Mouse (Mus musculus): ENCODE results near the gene Depdc5.
"Not testable (repeated sequence)": the region's sequence is repeated elsewhere in the genome, so short reads cannot be mapped to it uniquely, and the experiment has no call there.

Depdc5 gene

DNA sequence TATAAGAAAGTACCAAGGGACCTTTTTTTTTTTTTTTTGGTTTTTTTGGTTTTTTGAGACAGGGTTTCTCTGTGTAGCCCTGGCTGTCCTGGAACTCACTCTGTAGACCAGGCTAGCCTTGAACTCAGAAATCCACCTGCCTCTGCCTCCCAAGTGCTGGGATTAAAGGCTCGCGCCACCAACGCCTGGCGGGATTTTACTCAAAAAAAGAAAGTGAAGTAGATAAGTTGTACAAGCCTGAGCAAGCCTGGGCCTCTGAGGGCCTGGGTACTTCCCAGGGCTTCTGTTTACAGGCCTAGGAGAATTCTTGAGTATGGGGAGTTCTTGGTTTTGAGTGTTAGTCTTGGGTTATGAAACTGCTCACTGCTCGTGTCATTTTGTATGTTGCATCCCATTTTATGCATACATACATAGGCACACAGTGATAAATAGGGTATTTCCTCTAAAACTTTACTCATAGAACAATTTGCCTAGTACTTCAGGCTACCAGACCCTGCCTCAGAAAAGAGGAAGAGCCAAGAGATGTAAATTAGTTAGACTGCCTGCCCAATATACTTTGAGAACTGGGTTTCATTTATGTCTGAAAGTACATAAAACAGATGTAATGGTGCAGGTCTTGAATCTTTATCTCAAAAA, 6.0 kb downstream of the Depdc5 start:
- in situ Hi-C loops (cut with MboI; ENCODE audit: low pct_unique_long_range_greater_than_20kb in 1 of 2, low sequenced_read_pairs in 2 of 2, unreplicated experiment in 1 of 2), result no loop called here

DNA sequence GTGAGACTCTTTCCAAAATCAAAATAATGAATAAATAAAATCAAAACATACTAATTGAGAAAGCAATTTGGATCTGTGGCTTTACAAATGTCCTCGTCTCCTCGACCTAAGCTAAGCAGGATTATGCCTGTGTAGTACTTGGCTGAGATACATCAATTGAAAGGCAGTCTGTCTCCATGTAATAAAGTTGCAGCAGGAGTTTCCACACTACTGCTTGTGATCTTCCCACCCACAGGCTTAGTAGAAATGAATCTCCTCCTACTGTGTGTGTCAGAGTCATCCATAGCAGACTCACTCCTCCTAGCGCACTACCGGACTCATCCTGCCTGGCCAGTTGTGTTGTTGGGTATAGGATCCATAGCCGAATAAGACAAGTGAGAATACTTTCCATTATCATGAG, 8.8 kb downstream of the Depdc5 start:
- in situ Hi-C loops (cut with MboI; ENCODE audit: low pct_unique_long_range_greater_than_20kb in 1 of 2, low sequenced_read_pairs in 2 of 2, unreplicated experiment in 1 of 2), result no loop called here

DNA sequence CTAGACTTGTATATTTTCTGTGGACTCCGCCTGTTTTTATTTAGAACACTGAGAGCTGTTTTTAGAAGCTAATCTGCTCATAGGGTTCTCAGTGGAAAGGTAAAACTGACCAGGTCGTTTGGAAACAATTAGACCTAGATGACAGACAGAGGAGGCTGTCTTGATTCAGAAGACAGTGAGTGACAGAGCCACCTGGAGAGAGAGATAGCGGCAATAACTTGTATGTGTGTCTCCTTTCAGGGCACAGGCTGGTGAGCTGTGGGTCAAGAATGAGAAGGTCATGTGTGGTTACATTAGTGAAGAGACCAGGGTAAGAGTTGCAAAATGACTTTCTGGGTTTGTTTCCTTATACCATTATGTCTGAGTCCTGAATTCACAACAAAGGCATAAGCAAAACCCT, 23.2 kb downstream of the Depdc5 start:
- in situ Hi-C loops (cut with MboI; ENCODE audit: low pct_unique_long_range_greater_than_20kb in 1 of 2, low sequenced_read_pairs in 2 of 2, unreplicated experiment in 1 of 2), result no loop called here

DNA sequence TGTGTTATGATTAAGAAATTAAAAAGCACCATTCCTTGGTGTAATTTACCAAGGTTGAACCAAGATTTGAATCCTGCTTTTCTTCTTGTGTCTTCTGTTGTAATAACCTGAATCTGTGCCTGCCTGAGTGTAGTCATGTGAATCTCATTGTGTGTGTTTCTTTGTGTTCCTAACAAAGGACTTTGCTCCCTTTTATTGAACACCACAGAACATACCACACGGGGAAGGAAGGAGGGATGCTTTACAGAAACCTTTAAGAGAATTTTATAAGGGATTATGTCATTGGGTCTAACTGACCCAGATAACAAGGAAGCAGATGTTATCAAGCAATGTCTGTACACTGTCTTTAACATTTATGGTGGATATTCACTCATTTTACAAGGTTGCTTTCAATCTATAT, 44.0 kb downstream of the Depdc5 start:
- in situ Hi-C loops (cut with MboI; ENCODE audit: low pct_unique_long_range_greater_than_20kb in 1 of 2, low sequenced_read_pairs in 2 of 2, unreplicated experiment in 1 of 2), result no loop called here

DNA sequence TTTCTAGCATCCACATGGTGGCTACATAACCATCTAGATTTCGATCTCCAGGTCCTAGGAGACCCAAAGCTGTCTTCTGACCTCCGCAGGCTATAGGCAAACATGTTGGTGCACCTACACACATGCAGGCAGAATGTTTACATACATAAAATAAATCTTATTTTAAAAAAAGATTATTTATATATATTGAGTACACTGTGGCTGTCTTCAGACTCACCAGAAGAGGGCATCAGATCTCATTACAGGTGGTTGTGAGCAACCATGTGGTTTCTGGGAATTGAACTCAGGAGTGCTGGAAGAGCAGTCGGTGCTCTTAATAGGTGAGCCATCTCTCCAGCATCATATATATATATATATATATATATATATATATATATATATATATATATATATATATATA, 50.6 kb downstream of the Depdc5 start:
- in situ Hi-C loops (cut with MboI; ENCODE audit: low pct_unique_long_range_greater_than_20kb in 1 of 2, low sequenced_read_pairs in 2 of 2, unreplicated experiment in 1 of 2), result no loop called here

DNA sequence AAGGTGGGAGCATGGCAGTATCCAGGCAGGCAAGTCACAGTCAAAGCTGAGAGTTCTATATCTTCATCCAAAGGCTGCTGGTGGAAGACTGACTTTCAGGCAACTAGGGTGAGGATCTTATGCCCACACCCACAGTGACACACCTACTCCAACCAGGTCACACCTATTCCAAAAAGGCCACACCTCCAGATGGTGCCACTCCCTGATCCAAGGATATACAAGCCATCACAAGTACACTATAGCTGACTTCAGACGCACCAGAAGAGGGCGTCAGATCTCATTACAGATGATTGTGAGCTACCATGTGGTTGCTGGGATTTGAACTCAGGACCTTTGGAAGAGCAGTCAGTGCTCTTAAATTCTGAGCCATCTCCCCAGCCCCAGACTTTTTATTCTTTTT, 55.8 kb downstream of the Depdc5 start:
- in situ Hi-C loops (cut with MboI; ENCODE audit: low pct_unique_long_range_greater_than_20kb in 1 of 2, low sequenced_read_pairs in 2 of 2, unreplicated experiment in 1 of 2), result not testable (repeated sequence)

DNA sequence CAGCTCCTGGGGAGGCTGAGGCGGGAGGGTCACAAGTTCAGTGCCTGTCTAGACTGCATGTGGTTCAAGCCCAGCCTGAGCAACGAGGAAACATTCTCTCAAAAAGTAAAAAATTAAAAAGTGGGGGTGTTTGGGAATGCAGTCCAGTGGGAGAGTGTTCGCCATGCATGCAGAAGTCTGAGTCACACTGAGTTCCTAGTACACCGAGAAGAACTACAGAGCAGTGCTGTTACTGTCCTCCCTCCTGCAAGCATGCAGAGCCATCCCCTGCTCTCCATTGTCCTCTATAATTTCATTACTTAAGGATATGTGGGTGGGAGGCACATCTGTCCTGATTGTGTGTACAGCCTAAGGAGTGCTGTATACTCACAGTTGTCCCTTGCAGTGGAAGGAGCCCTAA, 59.4 kb downstream of the Depdc5 start:
- in situ Hi-C loops (cut with MboI; ENCODE audit: low pct_unique_long_range_greater_than_20kb in 1 of 2, low sequenced_read_pairs in 2 of 2, unreplicated experiment in 1 of 2), result loop anchor here in 1 of 2 experiments (10.0 kb wide), 1 partner anchor 112 kb away; no protein-coding TSS in a partner anchor

DNA sequence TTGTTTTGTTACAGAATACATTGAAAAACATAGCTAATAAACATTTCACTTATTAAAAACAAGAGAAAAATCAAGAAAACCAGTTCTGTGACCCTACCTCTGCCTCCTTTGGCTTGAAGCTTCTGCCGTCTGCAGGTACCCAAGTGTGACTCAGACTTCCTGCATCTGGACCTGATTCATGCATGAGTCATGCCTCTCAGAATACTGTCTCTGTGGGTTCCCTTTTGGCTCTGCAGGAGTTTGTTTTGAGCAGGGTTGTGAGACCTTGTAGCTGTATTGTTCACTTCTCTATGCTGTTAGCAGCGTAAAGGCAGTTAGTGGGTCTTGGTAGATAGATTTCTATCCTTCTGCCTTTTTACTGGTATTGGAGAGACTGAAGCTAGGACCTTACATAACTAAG, 67.3 kb downstream of the Depdc5 start:
- in situ Hi-C loops (cut with MboI; ENCODE audit: low pct_unique_long_range_greater_than_20kb in 1 of 2, low sequenced_read_pairs in 2 of 2, unreplicated experiment in 1 of 2), result no loop called here

DNA sequence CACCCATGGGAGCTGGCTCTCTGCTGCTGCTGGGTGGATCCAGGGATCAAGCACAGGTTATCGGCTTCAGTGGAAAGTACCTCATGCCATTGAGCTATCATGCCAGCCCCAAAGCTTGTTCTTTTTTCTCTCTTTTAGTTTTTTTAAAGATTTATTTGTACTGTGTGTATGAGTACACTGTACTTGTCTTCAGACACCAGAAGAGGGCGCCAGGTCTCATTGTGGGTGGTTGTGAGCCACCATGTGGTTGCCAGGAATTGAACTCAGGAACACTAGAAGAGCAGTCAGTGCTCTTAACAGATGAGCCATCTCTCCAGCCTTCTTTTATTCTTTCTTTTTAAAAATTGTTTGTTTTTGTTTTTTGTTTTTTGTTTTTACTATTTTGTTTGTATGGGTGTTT, 71.2 kb downstream of the Depdc5 start:
- in situ Hi-C loops (cut with MboI; ENCODE audit: low pct_unique_long_range_greater_than_20kb in 1 of 2, low sequenced_read_pairs in 2 of 2, unreplicated experiment in 1 of 2), result no loop called here

DNA sequence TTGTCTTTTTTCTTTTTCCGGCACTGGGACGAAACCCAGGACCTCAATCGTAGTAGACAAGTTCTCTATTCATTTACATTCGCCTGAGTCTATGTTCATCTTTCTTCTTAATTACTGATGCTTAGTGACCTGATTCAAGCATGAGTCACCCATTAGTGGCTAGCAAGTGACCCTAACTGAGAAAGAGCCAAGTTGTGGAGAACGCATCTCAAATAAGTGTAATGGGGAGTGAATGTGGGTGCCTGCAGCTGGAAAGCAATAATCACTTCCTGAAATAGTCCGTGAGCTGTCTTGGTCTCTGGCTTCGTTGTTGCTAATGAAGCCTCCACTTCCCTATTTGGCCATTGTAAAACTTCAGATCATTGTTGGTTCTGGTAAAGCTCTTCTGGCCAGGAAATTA, 77.1 kb downstream of the Depdc5 start:
- in situ Hi-C loops (cut with MboI; ENCODE audit: low pct_unique_long_range_greater_than_20kb in 1 of 2, low sequenced_read_pairs in 2 of 2, unreplicated experiment in 1 of 2), result no loop called here

DNA sequence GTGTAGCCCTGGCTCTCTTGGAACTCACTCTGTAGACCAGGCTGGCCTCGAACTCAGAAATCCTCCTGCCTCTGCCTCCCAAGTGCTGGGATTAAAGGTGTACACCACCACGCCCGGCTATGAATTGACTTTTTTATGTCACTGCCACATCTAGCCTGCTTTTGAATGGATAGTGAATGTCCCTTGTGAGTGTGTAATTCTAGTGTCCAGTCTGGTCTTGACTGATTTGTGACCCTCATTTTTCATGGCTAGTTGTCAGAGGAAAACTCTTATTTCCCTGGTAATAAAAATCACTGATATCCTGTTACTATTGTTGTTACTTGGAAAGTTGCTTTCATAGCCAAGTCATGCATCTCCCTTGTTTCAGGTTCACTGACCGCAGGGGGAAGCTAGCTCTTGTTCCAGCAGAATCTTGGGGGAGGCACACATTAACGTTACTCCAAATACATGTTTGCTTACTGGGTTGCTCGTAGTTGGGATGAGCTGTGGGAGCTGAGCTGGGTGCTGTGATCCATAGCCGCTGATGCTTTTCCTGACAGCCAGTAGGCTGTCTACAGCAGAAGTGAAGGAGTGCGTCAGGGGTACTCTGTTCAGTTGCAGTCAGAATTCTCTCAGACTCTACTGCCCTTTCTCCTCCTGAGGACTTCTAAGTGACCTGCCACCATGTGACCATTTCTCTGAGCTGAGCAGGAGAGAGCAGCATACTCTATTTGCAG, 77.9 kb downstream of the Depdc5 start:
- in situ Hi-C loops (cut with MboI; ENCODE audit: low pct_unique_long_range_greater_than_20kb in 1 of 2, low sequenced_read_pairs in 2 of 2, unreplicated experiment in 1 of 2), result no loop called here

DNA sequence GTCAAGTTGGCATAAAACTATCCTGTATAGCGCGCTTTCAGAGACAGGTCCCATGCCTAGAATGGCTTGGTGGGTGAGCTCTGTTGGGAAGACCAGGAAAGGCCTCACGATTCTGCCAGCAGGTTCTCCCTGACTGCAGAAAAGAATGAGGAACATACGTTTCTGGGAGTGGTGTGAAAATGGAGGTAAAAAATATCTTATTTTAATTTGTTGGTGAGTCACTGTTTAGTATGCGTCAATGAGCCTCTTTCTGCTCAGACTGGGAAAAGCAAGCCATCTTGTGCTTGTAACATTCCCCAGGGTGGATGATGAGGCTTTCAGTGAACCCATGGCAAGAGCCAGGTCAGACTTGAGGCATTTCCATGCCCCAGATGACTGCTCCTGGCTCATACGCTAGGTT, 86.6 kb downstream of the Depdc5 start:
- in situ Hi-C loops (cut with MboI; ENCODE audit: low pct_unique_long_range_greater_than_20kb in 1 of 2, low sequenced_read_pairs in 2 of 2, unreplicated experiment in 1 of 2), result no loop called here

DNA sequence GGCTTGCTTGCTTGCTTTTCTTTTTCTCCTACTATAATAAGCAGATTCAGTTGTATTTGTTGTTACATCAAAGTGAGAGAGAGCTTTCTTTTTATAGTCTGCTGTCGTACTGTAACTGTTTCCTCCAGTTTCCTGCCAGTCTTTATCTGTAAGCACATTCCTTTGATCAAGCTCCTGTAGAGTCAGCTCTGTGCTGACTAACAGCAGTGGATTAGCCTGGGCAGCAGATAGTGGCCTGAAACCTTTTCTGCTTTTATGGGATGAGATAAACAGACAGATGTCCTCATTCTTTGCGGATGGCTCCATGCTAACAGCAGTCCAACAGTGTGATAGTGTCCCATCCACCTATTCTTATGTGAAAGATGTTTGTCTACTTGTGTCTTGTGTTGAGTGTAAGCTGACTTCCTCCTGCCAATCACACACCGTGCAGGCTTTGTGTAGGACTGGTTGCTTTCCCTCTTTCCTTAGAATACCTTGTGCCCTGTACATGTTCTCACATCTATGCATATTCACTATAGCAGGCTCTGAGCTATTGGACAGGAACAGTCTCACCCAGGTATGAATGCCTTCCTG, 87.3 kb downstream of the Depdc5 start:
- in situ Hi-C loops (cut with MboI; ENCODE audit: low pct_unique_long_range_greater_than_20kb in 1 of 2, low sequenced_read_pairs in 2 of 2, unreplicated experiment in 1 of 2), result no loop called here

DNA sequence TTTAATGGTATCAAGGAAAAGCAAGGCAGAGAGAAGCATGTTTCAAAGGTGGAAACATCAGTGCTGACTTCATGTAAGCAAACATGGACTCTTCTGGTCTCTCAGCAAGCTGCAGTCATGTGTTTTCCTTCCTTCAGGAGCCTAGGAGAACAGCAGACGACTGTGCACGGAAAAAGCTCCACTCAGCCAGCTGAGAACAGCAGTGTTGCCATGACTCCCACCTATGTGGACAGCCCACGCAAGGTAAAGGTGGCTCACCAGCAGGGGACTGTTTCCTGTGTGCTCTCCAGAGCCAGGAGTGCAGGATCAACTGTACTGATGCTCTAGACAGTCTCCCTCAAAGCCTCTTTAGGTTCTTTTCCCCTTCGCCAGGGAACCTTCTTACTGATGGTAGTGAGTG, 92.2 kb downstream of the Depdc5 start:
- in situ Hi-C loops (cut with MboI; ENCODE audit: low pct_unique_long_range_greater_than_20kb in 1 of 2, low sequenced_read_pairs in 2 of 2, unreplicated experiment in 1 of 2), result no loop called here

DNA sequence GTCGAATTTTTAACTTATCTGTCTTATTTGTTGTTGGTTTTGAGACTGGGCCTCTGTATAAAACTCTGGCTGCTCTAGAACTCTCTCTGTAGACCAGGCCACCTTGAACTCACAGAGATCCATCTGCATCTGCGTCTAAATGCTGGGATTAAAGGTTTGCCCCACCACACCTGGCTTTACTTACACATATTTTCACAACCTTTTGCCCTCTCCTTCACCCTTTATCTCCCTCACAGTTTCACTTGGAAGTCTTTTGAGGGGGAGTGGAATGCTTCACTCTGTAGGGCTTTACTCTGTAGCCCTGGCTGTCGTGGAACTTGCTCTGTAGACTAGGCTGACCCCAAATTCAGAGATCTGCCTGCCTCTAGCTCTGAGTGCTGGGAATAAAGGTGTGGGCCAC, 98.1 kb downstream of the Depdc5 start:
- in situ Hi-C loops (cut with MboI; ENCODE audit: low pct_unique_long_range_greater_than_20kb in 1 of 2, low sequenced_read_pairs in 2 of 2, unreplicated experiment in 1 of 2), result no loop called here

DNA sequence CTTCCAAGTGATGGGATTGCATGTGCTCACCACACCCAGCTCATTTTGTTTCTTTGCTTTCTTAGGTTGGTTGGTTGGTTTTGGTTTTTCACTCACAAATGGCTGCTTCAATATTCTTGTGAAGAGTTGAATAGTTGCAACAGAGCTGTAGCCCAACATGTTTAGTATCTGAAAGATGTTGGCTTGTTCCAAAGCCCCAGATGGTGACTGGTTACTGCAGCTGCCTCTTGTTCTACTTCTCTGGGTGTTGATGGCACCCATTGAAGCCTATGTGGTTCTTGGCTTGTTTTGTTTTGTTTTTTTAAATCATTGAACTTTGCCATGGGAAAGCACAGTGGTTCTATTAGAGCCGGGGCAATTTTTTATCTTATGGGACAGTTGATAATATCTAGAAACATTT, 99.1 kb downstream of the Depdc5 start:
- in situ Hi-C loops (cut with MboI; ENCODE audit: low pct_unique_long_range_greater_than_20kb in 1 of 2, low sequenced_read_pairs in 2 of 2, unreplicated experiment in 1 of 2), result no loop called here

DNA sequence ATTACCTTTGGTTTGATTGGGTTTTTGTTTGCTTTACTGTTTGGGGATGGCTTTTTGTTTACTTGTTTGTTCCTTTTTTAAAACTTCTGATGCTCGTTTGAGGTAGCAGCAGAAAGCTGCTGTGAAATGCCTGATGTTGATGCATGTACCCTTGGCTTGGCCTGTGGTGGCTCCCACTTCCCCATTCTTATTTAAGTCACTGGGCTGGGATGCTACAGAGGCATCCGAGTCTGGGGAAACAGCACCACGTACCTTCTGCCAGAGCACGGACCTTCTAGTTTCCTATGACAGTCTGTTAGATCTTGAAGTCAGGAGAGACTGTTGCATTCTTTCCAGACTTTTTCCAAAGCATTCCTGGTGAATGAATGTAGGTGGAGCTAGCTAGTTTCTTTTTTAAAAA, 113.0 kb downstream of the Depdc5 start:
- in situ Hi-C loops (cut with MboI; ENCODE audit: low pct_unique_long_range_greater_than_20kb in 1 of 2, low sequenced_read_pairs in 2 of 2, unreplicated experiment in 1 of 2), result no loop called here

DNA sequence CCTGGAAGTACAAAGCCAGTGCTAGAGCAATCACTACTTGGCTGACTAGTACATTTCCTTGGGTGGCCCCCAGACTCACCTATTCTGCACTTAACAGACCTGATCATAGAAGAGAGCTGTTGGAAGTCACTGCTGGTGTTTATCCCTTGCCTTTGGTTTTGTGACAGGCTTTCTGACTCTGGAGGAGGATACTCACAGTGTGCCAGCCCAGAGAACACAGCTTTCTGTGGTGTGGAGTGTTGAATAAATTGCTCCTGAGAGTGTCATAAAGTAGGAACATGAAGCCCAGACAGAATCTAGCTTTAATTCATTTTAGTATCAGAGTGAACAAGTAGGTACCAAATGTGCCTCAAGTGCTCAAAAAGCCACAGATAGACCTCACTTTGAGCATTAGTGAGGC, 113.7 kb downstream of the Depdc5 start:
- in situ Hi-C loops (cut with MboI; ENCODE audit: low pct_unique_long_range_greater_than_20kb in 1 of 2, low sequenced_read_pairs in 2 of 2, unreplicated experiment in 1 of 2), result no loop called here

DNA sequence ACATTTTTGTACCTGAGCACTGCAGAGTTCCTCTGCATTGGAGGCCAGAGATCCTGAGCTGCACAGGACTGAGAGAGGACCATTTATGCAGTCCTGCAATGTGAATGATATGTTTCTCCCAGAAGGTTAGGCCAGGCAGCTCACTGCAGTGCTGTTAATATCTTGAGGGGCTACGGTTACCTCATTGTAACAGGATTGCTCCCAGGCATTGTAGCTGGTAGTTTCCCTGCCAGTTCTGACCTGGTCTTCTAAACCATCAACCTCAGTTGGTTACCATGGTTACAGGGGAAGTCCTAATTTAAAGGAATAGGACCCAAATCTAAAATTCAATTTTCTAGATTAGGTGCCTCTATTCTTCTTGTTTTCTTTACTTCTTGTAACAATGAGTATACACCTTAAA, 121.9 kb downstream of the Depdc5 start:
- in situ Hi-C loops (cut with MboI; ENCODE audit: low pct_unique_long_range_greater_than_20kb in 1 of 2, low sequenced_read_pairs in 2 of 2, unreplicated experiment in 1 of 2), result no loop called here

DNA sequence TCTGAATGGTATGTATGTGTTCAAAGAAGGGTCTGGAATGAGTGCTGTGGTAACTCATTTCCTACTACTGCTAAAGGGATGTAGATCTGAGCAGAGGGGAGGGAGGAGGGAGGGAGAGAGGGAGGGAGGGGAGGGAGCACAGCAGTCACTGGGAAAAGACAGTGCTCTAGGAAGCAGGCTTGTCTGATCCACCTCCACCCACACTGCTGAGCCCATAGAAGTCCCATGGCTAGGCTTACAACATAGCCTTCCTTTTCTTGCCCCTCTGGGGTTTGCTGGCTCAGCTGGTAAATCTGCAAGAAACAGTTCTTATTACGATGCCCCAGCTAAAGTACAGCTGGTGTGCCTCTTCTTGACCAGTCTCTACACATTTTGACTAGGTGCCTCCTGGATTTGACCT, 124.4 kb downstream of the Depdc5 start:
- in situ Hi-C loops (cut with MboI; ENCODE audit: low pct_unique_long_range_greater_than_20kb in 1 of 2, low sequenced_read_pairs in 2 of 2, unreplicated experiment in 1 of 2), result no loop called here
